Mouse (Mus musculus) gastrocnemius, postnatal 10 days (tissue): ENCODE data around the gene Arsb. TPM values are rescaled to one million over a fixed set of nuclear protein-coding genes. Genes with fewer than 3 reads are reported as not detected.

ENCODE experiments used
- DNase-seq: peaks from one replicate; pipeline ENCODE4 v3.0.0; 2021; ENCODE audit warnings: mixed read lengths
- total RNA-seq, 2 experiments: library from RNA; stranded (reverse); gene quantifications; 2 replicates each; pipeline ENCODE4 v1.2.3; 2021

Gene Arsb
- total RNA-seq, 2 experiments from 2014 or later: 10.6 to 22.1 TPM

DNA sequence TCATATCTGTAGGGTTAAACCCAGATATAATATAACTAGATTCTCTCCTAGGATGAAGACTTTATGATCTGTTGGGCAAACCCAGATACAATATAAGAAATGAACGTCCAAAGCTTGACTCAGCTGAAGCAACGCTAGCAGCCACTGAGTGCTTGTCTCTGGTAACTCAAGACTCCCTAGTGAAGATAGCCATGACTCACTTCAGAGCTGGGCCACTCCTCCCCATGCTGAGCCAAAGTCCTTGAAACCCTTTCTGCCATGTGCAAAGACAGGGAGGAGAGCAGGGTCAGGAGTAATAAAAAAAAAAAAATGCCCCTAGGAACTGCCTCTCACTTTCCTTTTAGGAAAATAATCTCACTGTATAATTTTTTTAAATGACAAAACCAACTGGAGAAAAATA, 68.7 kb downstream of the Arsb start:
- no peak for DNase-seq

DNA sequence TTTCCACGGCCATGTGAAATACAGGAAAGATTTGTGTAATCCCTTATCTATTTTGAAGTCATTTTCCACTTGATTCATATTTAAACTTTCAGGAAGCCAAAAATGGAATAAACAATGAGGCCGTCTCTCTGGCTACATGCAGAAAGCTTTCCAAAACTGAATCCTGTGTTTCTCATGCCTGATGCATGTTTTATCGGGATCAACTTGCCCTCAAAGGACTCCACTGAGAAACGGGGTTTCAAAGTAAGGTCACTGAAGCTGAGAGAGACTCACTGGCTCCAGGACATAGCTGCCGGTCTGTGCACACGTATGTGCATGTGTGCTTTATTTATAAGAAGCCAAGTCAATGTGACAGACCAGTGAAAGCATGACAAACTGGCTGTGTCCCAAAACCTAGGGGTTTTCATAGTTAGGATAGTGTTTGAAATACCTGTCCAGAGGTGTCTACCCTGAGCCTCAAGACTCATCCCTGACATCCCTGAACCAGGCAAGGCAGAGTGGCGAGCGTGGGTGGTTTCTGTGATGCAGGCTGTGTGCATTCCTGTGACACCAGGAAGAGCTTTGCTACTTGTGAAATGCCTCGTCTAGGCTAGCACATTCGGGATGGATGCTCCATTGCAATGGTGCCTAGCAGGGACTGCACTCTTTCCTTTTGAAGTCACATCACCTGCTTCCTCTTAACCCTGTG, 75.5 kb downstream of the Arsb start:
- DNase-seq: no peak

DNA sequence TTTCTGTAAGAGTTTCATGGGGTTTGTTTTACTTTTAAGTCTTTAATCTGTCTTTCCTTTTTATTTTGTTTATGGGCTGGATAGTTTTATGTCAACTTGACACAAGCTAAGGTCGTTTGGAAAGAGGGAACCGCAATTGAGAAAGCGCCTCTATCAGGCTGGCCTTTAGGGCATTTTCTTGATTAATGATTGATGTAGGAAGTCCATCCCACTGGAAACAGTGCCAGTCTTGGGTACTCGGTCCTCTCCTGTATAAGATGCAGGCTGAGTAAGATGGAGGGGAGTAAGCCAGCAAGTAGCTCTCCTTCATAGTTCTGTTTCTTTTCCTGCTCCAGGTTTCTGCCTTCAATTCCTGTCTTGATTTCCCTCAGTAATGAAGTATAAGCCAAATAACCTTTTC, 76.2 kb downstream of the Arsb start:
- DNase-seq: no peak

DNA sequence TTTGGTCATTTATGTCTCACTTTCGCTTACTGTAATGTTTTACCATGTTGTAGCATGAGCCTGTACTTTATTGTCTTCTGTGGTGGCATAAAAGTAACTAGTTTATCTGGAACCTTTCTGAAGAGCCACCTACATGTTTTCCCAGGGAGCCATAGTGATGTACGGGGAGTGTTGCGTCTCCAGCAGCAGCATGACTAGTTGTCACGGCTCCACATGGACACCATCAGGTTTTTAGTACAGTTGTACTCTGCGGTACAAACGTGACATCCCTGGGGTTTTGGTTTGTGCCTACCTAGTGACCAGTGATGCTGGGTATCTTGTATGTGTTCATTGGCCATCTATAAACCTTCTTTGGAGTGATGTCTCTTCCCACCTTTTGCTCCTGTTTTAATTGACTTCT, 77.2 kb downstream of the Arsb start:
- no peak for DNase-seq

DNA sequence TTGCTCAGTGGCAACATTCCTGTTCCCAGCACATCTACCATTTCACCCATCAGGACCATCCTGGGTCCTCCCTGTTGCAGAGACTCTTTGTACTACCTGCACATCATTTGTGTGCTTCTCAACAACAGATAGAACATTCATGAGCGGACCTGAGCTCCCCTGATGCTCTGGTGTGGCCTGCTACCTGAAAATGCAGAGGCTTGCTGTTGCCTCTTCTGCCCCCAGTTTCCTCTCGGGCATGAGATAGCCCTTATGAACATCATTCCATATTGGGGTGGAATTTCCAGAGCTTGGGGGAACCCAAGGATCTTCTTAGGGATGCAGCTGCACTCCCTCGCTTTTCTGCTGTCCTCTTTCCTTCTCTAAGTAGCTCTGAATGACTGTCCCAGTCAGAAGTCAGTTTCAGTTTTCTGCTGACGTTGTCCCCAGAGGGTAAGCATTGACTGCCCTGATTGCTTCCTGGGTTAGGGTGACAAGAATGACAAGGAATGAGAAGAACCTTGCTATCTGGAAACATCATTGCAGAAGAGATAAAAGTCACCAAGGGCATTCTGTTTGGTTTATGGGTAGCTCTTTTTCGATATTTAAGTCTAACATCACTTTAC, 78.4 kb downstream of the Arsb start:
- DNase-seq: no peak

DNA sequence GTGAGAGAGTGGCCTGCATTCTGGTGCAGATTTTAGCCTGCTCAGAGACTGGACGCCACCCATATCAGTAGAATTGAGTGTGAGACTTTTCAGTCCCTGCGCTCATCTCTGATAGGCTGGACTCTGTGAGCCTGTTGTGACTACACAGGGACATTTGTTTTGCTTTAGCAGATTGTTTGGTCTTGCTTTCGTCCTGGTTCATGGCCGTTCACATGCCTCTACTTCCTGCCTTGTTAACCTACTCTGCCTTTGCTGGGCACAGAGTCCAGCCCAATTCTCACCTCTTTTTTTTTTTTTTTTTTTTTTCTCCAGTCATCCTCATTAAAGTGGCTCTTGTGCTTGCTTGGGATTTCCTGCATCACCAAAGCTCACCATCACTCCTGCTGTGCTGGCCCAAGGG, 79.2 kb downstream of the Arsb start:
- DNase-seq: no peak

DNA sequence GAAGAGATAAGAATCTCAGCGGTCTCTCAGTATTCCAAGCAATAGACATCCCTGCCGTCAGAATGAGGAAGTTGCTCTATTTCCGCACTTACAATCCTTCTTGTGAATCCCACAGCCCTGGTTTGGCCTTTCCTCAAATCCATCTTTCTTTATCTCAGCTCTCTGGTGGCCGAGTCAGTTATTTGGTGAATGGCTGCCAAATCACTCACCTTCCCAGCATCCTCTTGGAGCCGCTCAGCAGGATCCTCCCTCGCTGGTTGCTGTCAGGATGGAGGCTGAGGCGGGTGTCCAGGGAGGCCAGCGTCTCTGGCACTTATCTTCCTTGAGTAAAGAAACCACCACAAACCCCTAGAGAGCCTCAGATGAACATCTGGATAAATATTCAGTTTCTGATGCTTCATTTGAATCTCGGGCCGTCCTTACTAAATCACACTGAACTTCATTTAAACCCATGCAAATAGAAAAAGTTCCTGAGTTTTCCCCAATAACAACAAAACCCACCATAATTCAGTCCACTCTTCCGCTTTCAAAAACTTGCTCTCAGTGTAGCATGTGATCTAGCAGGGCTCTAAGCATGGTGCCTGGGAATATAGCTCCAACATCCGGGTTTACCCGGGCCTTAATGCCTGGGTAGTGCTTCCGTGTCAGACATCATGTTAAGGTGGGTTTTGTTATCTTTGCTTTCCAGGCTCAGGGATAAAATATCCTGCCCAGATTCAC, 81.1 kb downstream of the Arsb start:
- peak; percentile 28 for DNase-seq

DNA sequence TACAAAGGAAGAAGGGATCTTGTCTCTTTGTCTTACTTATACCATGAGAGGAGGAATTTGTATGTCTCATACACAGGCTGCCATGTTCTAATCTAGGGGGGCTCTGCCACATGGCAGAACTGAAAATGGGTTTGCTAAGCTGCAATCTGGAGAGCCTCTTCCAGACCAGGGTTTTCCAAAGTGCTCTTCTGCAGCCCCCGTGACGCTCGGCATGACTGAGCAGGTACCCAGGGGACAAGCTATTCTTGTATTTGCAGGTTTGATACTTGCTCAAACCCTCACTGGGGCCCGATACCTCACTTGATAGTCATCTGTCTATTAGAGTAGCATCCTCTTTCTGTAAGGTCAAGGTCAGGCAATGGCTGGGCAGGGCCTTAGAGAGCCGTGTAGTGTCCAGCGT, 82.3 kb downstream of the Arsb start:
- DNase-seq: no peak

DNA sequence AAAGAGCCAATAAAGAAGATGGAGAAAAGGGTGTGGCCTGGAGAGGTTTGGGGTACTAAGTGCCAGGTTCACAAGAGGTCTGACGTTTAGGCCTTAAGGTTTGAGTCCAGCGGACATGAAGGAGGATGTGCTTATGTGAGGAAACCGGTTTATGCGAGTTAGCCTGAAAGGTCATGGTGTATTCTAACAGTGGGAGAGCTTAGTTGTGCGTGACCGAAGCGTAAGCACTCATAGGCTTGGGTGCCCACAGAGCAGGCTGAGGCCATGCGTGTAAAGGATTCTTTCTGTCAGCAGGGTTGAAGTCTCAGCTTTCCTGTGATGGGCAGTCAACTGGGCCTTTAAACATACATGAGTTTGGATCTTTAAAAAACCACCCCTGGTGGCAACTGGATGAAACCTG, 82.9 kb downstream of the Arsb start:
- no peak for DNase-seq

DNA sequence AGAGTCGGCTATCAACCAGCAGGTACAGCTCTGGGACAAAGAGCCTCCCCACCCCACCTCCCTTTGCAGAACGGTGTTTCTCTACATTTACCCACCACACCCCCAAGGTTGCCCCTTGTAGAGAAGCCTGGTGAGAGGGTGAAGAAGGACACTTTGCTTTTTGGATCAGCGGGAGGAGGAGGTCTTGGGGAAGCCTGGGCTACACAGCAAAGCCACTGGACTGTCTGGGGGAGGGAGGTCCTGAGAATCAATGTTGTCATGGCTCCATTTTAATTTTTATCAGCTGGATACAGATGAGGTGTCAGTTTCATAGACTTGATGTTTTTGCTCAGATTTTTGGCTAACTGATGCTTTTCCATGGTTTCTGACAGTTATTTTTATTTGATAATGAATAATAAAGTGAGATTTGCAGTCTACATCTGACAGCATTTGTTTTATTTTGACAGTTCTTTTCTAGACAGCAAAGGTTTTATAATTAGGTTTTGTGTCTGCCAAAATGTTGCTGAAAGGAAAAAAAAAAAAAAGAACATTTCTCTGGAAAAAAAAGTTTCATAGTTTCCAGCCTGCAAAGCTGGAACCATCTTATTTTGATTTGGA, 83.6 kb downstream of the Arsb start:
- DNase-seq: no peak

DNA sequence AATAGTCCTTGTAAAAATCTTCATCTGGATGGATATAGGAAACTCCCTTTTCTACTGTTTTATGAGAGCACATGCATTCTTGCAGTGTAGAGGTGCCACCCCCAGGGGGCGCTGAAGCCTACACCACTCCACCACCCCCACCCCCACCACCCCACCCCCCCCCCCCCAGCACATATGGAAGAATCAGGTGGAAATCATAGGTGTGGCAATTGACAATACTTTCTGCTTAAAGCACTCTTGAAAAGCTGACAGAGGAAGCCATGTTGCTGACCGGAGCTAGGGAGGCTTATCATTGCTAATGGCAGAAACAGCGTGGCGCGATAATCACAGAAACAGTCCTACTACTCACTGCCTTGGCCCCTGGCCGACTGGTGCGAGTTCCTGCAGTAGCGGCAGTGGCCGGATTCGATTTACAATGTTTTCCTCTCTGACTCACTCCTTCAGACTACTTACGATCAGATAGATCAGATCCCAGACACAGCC, 84.3 kb downstream of the Arsb start:
- DNase-seq: peak; percentile 61

DNA sequence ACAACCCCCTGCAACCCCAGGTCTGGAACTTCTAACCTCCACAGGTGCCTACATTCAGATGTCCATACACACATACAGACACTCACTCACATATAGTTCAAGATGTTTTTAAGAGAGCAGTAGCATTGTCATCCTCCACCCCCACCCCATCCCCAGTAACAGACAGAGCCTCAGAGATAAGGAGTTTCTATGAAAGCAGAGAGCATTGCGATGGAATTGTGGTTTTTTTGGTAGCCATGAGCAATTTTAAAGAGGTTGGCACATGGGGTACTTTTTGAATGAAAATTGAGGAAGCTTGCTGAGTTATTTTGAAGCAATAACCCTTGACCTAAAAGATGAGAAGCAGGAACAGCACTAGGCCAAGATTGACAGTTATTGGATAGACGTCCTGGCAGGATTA, 89.8 kb downstream of the Arsb start:
- DNase-seq: no peak

DNA sequence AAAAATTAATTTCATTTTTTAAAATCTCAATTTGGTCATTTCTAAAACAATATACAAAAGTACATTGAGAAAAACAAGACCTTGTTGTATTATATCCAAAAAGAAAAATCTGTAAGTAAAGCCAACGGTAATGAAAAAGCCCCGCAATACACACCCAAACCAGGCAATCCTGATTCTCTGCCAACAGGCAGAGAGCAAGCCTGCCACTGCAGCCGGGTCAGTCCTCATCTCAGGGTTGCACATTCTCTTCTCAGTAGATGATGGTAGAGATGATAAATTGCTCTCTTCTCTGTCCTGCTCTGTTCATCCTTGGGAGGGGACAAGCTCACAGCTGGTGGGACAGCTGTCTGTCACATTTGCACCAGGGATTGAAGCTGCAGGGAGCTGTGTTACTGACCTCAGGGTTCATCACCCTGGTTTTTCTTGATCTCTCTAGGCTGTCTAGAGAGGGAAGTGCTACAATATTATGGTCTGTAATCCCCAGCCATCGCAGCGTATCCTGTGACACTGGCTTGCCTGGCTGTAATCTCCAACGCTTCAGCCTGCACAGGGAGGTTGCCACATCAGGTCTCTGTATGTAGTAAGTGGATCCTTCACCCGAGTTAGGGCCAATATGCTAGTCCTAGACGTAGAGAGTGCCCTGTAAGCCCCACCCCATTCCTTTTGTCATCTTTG, 92.8 kb downstream of the Arsb start:
- DNase-seq: no peak

DNA sequence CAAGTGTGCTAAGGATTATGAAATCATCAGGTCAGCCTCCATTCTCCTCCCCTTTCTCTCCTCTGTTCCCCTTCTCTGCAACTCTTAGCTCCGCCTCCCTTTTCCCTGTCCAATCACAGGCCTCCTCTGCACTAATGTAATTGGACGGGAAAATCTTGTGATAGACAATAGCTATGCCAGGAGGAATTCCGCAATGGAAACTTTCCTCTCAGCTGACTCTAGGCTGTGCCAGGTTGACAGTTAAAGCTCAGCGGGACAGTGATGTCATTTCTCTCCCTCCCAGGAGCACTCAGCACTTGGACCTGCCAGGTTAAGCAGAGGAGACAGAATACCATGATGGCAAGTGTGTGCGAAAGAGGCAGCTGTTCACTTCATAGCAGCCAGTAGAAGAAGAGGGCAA, 95.2 kb downstream of the Arsb start:
- no peak for DNase-seq

DNA sequence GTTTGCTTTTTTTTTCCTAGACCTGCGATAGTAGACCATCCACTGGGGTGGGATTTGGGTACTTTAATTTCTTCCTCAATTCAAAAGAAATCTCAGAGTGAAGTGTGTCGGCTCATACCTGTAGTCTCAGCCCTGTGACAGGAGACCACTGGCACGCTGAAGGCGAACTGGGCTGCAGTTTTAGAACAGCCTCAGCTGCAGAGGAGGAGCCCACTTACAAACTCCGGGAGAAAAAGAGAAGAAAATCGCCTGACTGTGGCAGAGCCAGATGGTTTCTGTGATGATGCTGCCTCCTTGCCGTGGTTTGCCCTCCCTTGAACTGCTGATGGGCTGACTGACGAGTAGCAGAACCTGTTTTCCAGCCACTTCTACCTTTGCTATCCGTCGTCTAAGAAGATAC, 100.3 kb downstream of the Arsb start:
- DNase-seq: no peak

DNA sequence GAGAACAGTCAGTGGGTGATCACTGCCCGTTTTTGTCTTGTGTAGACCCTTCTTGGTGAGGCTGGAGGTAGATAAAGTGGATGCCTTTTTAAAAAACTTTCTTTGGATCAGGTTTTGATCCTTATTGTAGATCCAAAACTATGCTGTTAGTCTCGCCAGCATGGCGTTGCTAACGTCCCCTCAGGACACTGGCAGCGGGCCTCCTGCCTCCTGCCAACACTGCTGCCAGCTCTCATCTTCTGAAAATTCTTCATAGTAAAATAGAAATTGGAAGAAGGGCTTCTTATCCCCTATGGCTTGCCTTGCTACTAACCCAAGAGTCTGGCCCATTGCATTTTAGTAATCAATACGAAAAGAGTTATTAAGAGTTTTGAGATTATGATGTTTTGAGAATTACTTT, 101.2 kb downstream of the Arsb start:
- DNase-seq: no peak

DNA sequence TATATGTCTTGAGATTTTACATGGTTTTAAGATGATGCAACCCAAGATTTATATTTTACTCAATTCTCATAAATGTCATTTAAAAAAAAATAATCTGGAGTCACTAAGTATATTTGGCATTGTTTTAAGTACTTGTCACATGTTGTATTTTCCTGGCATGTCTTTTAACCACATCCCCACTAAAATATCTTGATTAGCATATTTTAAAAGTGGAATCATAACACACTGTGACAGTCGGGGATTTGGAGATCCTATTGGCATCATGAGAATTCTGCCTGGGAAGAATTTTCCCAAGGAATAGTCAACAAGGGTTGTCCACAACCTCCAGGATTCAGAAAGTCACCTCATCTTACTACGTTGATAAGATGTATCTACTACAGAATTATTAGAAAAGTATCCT, 106.5 kb downstream of the Arsb start:
- DNase-seq: no peak

DNA sequence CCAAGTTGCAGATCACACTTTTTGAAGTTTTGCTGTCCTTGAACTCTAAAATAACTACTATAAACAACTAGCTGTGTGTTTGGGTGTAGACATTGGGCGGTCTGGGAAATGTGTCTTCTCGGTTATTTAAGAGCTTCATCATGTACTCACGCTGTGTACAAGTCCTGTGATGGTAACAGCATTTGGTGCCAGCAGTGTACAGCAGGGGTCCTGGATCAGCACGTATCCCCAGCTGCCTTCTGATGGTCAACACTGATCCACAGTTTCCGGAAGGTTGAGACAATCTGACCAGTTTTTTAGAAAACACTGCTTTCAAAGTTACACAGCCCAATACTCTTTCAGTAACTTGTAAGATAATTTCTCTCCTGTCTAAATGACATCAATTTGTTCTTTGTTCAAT, 108.0 kb downstream of the Arsb start:
- DNase-seq: no peak

DNA sequence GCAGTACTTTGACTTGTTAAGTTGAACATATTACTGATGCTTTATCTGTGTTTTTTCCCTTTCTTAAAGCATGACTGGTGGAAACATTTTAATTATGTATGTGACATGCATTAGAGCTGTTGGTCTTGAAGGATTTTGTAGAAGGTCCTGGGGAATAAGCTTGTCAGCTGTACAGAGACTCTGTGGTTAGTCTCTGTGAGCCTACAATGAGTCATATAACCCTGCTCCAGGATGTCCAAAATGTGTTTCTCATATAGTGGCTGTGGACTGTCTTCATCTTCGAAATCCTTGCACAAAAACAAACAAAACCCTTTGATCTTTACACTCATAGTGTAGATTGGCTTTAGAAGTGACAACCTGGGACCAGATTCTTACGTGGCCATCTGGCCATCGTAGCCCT, 110.7 kb downstream of the Arsb start:
- DNase-seq: no peak

DNA sequence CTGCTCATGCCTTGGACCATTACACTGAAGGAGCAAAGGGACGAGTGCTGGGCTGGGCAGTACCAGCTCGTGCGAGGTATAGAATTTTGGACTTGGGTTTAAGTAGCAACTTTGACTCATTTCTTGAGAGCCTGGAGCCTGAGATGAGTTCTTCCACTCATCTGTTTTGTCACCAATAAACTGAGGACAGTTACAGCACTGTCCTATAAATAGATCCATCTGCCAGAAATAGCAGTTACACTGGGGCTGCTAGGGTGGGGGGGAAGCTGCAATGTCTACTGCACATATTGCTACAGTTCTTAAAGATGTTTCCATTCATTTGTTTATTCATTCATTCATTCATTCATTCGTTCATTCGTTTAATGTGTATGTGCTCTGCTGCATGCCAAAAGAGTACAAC, 115.6 kb downstream of the Arsb start:
- DNase-seq: no peak

DNA sequence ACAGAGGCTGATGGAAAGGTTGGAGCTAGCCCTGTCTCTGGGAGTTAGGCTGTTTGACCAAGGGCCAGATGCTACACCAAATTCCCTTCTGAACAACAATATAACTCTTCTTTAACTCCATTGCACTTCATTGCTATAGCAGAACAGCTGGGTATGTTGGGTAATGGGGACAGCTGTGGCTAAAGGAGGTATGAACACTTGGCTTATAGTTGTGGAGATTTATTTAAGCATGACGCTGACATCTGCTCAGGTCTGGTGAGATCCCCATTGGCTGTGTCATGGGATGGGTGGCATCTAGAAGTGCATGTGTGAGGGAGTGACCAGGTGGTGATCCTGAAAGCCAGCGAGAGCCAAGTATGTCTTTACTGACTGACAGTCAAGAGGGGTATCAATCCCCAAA, 116.8 kb downstream of the Arsb start:
- DNase-seq: no peak

DNA sequence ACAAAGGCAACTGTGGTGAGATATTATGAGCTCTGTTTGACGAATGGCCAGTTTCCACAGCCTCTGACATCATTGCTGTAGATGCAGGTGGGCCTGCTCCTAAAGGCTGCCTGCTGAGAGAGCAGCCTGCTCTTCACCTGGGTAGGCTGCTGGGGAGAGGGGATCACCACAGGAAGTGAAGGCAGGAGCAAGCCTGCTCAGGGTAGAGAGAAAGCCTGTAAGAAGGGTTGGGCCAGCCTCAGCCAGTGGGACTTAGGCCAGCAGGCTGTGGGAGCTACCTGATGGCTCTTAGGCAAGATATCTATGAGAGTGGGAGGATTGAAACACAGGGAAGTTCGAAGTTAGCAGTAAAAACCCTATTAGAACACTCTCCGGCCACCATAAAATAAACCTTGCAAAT, 117.5 kb downstream of the Arsb start:
- no peak for DNase-seq

DNA sequence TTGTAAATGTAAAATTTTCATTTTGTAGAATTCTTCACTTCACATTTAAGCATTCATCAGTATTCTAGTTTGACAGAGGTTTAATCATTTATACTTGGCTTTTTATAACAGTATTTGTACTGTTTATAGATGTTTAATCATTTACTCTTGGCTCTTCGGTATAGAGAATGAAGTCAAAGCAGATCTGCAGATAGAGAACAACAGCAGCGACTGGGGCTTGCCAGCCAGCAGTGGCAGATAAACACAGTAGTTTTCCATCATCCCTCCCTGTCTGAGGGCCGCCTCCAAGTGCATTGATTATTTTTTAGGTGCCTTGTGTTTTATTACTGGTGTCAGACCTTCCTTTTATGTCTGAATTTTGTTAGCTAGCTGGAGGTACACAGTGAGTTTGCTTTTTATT, 118.6 kb downstream of the Arsb start:
- no peak for DNase-seq
